In genomic region chr13:67553730-67554129, GRCm38 (mm10) we compare ENCODE assay signal across 8 mouse cellular contexts. TPM values are rescaled to one million over a fixed set of nuclear protein-coding genes. Genes with fewer than 3 reads are reported as not detected.
DNase-seq lines count a peak whose midpoint lies in the region; ATAC-seq and TF ChIP-seq lines count a peak whose summit lies in the region.

Zfp748 (minus strand) TSS chr13:67553830.

- H3K4me2 ChIP-seq in liver, embryonic 13.5 days, result peak within 1 kb of the TSS; percentile 78

- no peaks in the 10 kb centered on the region for H3K9me3 ChIP-seq in liver, embryonic 13.5 days (replicated peaks)

- H3K36me3 ChIP-seq in testis, adult 2 months (ENCODE audit: control insufficient read depth, insufficient read depth, low read length), result no peaks in the 10 kb centered on the region
- H3K36me3 ChIP-seq in liver, embryonic 13.5 days, result no peaks in the 10 kb centered on the region

- H3K4me1 ChIP-seq in cerebellum, adult 2 months (ENCODE audit: control insufficient read depth, insufficient read depth, low read length), result no peaks in the 10 kb centered on the region; the same call in 1 of the 2 replicates
- H3K4me1 ChIP-seq in testis, adult 2 months (ENCODE audit: control insufficient read depth, insufficient read depth, low read length), result peaks cover 2% of the 10 kb centered on the region; the same call in 1 of the 2 replicates
- H3K4me1 ChIP-seq in liver, embryonic 13.5 days (replicated peaks), result peaks cover 22% of the 10 kb centered on the region

- TF ChIP-seq CTCF in cerebellum, adult 2 months (IDR thresholded peaks at IDR 0.05; ENCODE audit: borderline replicate concordance, insufficient read depth, low read depth, low read length), result no peak
- TF ChIP-seq CTCF in testis, adult 2 months (IDR thresholded peaks at IDR 0.05; ENCODE audit: control insufficient read depth, insufficient read depth, insufficient replicate concordance, low read depth, low read length), result no peak

- no peaks in the 10 kb centered on the region for H3K27me3 ChIP-seq in cerebellum, adult 2 months (ENCODE audit: control insufficient read depth, insufficient read depth, low read length)
- no peaks in the 10 kb centered on the region for H3K27me3 ChIP-seq in testis, adult 2 months (ENCODE audit: control insufficient read depth, insufficient read depth, low read length)
- 0 out of 2 replicates have a peak, but pooled peaks cover 3% of the 10 kb centered on the region for H3K27me3 ChIP-seq in liver, embryonic 13.5 days

- 63% methylated on average over 4 of the region's 4 CpGs for WGBS in cerebellum, adult 2 months
- WGBS in liver, embryonic 13.5 days (ENCODE audit: insufficient replicate concordance), result 65% methylated on average over 4 of the region's 4 CpGs

- H3K27ac ChIP-seq in cerebellum, adult 2 months (ENCODE audit: insufficient read depth, low read length), result peak within 1 kb of the TSS; percentile 27; the same call in 1 of the 2 replicates
- H3K27ac ChIP-seq in testis, adult 2 months (ENCODE audit: control insufficient read depth, insufficient read depth, low read depth, low read length), result peak within 1 kb of the TSS; percentile 90
- H3K27ac ChIP-seq in liver, embryonic 13.5 days, result peak within 1 kb of the TSS; percentile 85

- H3K4me3 ChIP-seq in cerebellum, adult 2 months (replicated peaks; ENCODE audit: insufficient read depth, low read depth, low read length), result peak within 1 kb of the TSS; percentile 73
- peak within 1 kb of the TSS; percentile 98 for H3K4me3 ChIP-seq in testis, adult 2 months (ENCODE audit: control insufficient read depth, low read depth, low read length)
- H3K4me3 ChIP-seq in liver, embryonic 13.5 days (replicated peaks), result peak within 1 kb of the TSS; percentile 82

- no peak for ATAC-seq in liver, embryonic 13.5 days (ENCODE audit: low read depth)

- H3K9ac ChIP-seq in liver, embryonic 13.5 days, result peak within 1 kb of the TSS; percentile 86

- DNase-seq in cerebellum, adult 2 months, result no peak
- DNase-seq in cerebellum, adult 11-12 months, result no peak
- DNase-seq in testis, postnatal 14 days (ENCODE audit: low spot score), result no peak
- no peak for DNase-seq in liver, embryonic 13.5 days
- no peak for DNase-seq in embryo, embryonic 10 days (ENCODE audit: low spot score)
- DNase-seq in gastrocnemius, postnatal 14 days, result no peak
- no peak for DNase-seq in thymus, adult 18-20 months

- intact Hi-C loops in gastrocnemius, postnatal 14 days (cut with DNase I; ENCODE audit: low total_unique reads), result no loop called here

- TF ChIP-seq POLR2A in cerebellum, adult 2 months (IDR thresholded peaks at IDR 0.05; ENCODE audit: borderline replicate concordance, insufficient read depth, low read length), result no peak
- TF ChIP-seq POLR2A in testis, adult 2 months (IDR thresholded peaks at IDR 0.05; ENCODE audit: control insufficient read depth, low read depth, low read length), result no peak

RNA-seq across cellular contexts. Expression of gene Zfp748, which starts in this region (rescaled TPM):
- polyA plus RNA-seq in cerebellum, adult 2 months (2012; rRNA removed), result 6.8 and 7.0 TPM in 2 replicates
- 2.0 and 2.6 TPM in 2 replicates for polyA plus RNA-seq in testis, adult 2 months (2012; rRNA removed)
- 5.1 and 5.9 TPM in 2 replicates for polyA plus RNA-seq in liver, embryonic 13.5 days (2015; fragmentation: Nextera tagmentation; extraction: Ambion mirVana)
- total RNA-seq in gastrocnemius, postnatal 14 days (2021), result 1 to 10 TPM; 2.1 to 2.6 TPM

Comparison
In these comparisons a context has a peak if more than half of its experiments do, and no peak if none do; other contexts are left out.
1. H3K27ac ChIP-seq: peak in every context shown above with its lines; median percentile 90 in testis, adult 2 months; 85 in liver, embryonic 13.5 days; 27 in cerebellum, adult 2 months.